ENCODE assay signal across 8 mouse cellular contexts in the genomic region with DNA sequence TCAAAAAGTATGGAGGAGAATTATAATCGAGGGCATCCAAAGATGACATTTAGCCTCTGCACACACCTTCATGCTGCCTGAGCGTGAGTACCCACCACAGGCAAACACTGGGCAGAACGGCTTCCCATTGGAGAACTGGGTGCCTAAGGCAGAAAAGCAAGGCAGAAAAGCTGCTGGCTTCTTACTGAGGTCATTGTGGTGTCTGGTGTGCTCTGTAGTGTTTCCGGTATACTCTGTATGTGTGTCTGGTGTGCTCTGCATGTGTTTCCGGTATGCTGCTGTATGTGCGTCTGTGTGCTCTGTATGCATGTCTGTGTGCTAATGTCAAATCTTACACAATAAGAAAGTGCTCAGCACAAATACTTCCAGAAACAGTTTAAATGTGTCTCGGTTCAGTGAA.
DNase-seq lines count a peak whose midpoint lies in the region; ATAC-seq and TF ChIP-seq lines count a peak whose summit lies in the region.

No protein-coding gene starts in this region.

- no peak for DNase-seq in forebrain, embryonic 14.5 days (ENCODE audit: low spot score)
- no peak for DNase-seq in kidney, postnatal 0 days (ENCODE audit: low spot score)
- no peak for DNase-seq in kidney, postnatal 4 days
- DNase-seq in induced T-regulatory cell, adult 2 months (ENCODE audit: low read depth) = peak; percentile 83
- no peak for DNase-seq in layer of hippocampus, postnatal 14 days (ENCODE audit: low spot score in 2 of 2)

- WGBS in forebrain, embryonic 14.5 days = 88% methylated on average over 7 of the region's 7 CpGs
- 83% methylated on average over 7 of the region's 7 CpGs for WGBS in forebrain, embryonic 16.5 days
- WGBS in kidney, postnatal 0 days = 74% methylated on average over 7 of the region's 7 CpGs
- WGBS in stomach, embryonic 16.5 days = 84% methylated on average over 7 of the region's 7 CpGs
- 69% methylated on average over 7 of the region's 7 CpGs for WGBS in hindbrain, embryonic 16.5 days

- H3K27me3 ChIP-seq in forebrain, embryonic 14.5 days (replicated peaks; ENCODE audit: control insufficient read depth, insufficient read depth, low read length) = no peaks in the 10 kb centered on the region
- H3K27me3 ChIP-seq in forebrain, embryonic 16.5 days (replicated peaks; ENCODE audit: control insufficient read depth, insufficient read depth, low read length) = no peaks in the 10 kb centered on the region
- H3K27me3 ChIP-seq in kidney, postnatal 0 days (ENCODE audit: insufficient read depth, low read length) = no peaks in the 10 kb centered on the region
- H3K27me3 ChIP-seq in stomach, embryonic 16.5 days (ENCODE audit: control insufficient read depth, insufficient read depth, low read length) = no peaks in the 10 kb centered on the region
- H3K27me3 ChIP-seq in hindbrain, embryonic 16.5 days (replicated peaks; ENCODE audit: control insufficient read depth, insufficient read depth, low read length) = no peaks in the 10 kb centered on the region

- H3K4me3 ChIP-seq in forebrain, embryonic 14.5 days (ENCODE audit: low read depth, low read length) = no peak overlapping the region
- H3K4me3 ChIP-seq in forebrain, embryonic 16.5 days (replicated peaks; ENCODE audit: low read length) = no peak overlapping the region
- H3K4me3 ChIP-seq in kidney, postnatal 0 days (replicated peaks; ENCODE audit: low read depth, low read length) = no peak overlapping the region
- H3K4me3 ChIP-seq in stomach, embryonic 16.5 days (replicated peaks; ENCODE audit: low read length) = no peak overlapping the region
- H3K4me3 ChIP-seq in hindbrain, embryonic 16.5 days (ENCODE audit: low read length) = no peak overlapping the region

- peaks cover 11% of the 10 kb centered on the region for H3K4me1 ChIP-seq in forebrain, embryonic 14.5 days (ENCODE audit: control insufficient read depth, insufficient read depth, low read length)
- H3K4me1 ChIP-seq in forebrain, embryonic 16.5 days (replicated peaks; ENCODE audit: control insufficient read depth, insufficient read depth, low read length) = peaks cover 11% of the 10 kb centered on the region
- H3K4me1 ChIP-seq in kidney, postnatal 0 days (replicated peaks; ENCODE audit: insufficient read depth, low read length) = peaks cover 26% of the 10 kb centered on the region
- peaks cover 30% of the 10 kb centered on the region for H3K4me1 ChIP-seq in stomach, embryonic 16.5 days (ENCODE audit: control insufficient read depth, insufficient read depth, low read length)
- peaks cover 9% of the 10 kb centered on the region; the same call in 1 of the 2 replicates for H3K4me1 ChIP-seq in hindbrain, embryonic 16.5 days (ENCODE audit: control insufficient read depth, insufficient read depth, low read depth, low read length)

- H3K9me3 ChIP-seq in forebrain, embryonic 14.5 days (replicated peaks; ENCODE audit: control insufficient read depth, low read length) = no peaks in the 10 kb centered on the region
- no peaks in the 10 kb centered on the region for H3K9me3 ChIP-seq in forebrain, embryonic 16.5 days (ENCODE audit: control insufficient read depth, low read length)
- no peaks in the 10 kb centered on the region for H3K9me3 ChIP-seq in kidney, postnatal 0 days (replicated peaks; ENCODE audit: low read length)
- H3K9me3 ChIP-seq in stomach, embryonic 16.5 days (replicated peaks; ENCODE audit: control insufficient read depth, low read length) = no peaks in the 10 kb centered on the region
- H3K9me3 ChIP-seq in hindbrain, embryonic 16.5 days (ENCODE audit: control insufficient read depth, low read length) = no peaks in the 10 kb centered on the region

- H3K4me2 ChIP-seq in forebrain, embryonic 14.5 days (ENCODE audit: low read length) = no peak overlapping the region
- H3K4me2 ChIP-seq in forebrain, embryonic 16.5 days (ENCODE audit: low read length) = no peak overlapping the region
- H3K4me2 ChIP-seq in kidney, postnatal 0 days (ENCODE audit: low read length) = no peak overlapping the region
- H3K4me2 ChIP-seq in stomach, embryonic 16.5 days (ENCODE audit: low read depth, low read length) = no peak overlapping the region
- H3K4me2 ChIP-seq in hindbrain, embryonic 16.5 days (ENCODE audit: low read length) = no peak overlapping the region

- 0 out of 2 replicates have a peak, but pooled peaks have one; percentile 4 for ATAC-seq in forebrain, embryonic 14.5 days
- no peak for ATAC-seq in forebrain, embryonic 16.5 days
- ATAC-seq in kidney, postnatal 0 days (replicated peaks; ENCODE audit: low FRiP score, low read depth) = no peak
- no peak for ATAC-seq in stomach, embryonic 16.5 days (ENCODE audit: insufficient read depth, low FRiP score)
- no peak for ATAC-seq in hindbrain, embryonic 16.5 days

- H3K36me3 ChIP-seq in forebrain, embryonic 14.5 days (ENCODE audit: control insufficient read depth, insufficient read depth, low read length) = no peaks in the 10 kb centered on the region
- H3K36me3 ChIP-seq in forebrain, embryonic 16.5 days (ENCODE audit: control insufficient read depth, insufficient read depth) = no peaks in the 10 kb centered on the region
- H3K36me3 ChIP-seq in kidney, postnatal 0 days (ENCODE audit: insufficient read depth, low read length) = no peaks in the 10 kb centered on the region
- H3K36me3 ChIP-seq in stomach, embryonic 16.5 days (ENCODE audit: control insufficient read depth, insufficient read depth, low read length) = no peaks in the 10 kb centered on the region
- H3K36me3 ChIP-seq in hindbrain, embryonic 16.5 days (ENCODE audit: control insufficient read depth, insufficient read depth, low read length) = no peaks in the 10 kb centered on the region

- TF ChIP-seq CTCF in kidney, postnatal 0 days (IDR thresholded peaks at IDR 0.05; ENCODE audit: low read depth) = no peak

- no peak overlapping the region for H3K9ac ChIP-seq in forebrain, embryonic 14.5 days (ENCODE audit: low read length)
- H3K9ac ChIP-seq in forebrain, embryonic 16.5 days (replicated peaks; ENCODE audit: low read depth, low read length) = no peak overlapping the region
- H3K9ac ChIP-seq in kidney, postnatal 0 days (ENCODE audit: low read depth, low read length) = no peak overlapping the region
- no peak overlapping the region for H3K9ac ChIP-seq in stomach, embryonic 16.5 days (ENCODE audit: low read length)
- no peak overlapping the region for H3K9ac ChIP-seq in hindbrain, embryonic 16.5 days (ENCODE audit: low read depth, low read length)

- H3K27ac ChIP-seq in forebrain, embryonic 14.5 days (ENCODE audit: low read depth, low read length) = no peak overlapping the region; the same call in 1 of the 2 replicates
- no peak overlapping the region for H3K27ac ChIP-seq in forebrain, embryonic 16.5 days (ENCODE audit: low read length)
- peak overlapping the region; percentile 6; the same call in 1 of the 2 replicates for H3K27ac ChIP-seq in kidney, postnatal 0 days
- H3K27ac ChIP-seq in stomach, embryonic 16.5 days (ENCODE audit: low read length) = peak overlapping the region; percentile 37
- H3K27ac ChIP-seq in hindbrain, embryonic 16.5 days (ENCODE audit: low read depth, low read length) = no peak overlapping the region

Comparison
In these comparisons a context has a peak if more than half of its experiments do, and no peak if none do; other contexts are left out.
1. H3K27ac ChIP-seq: peak in kidney, postnatal 0 days (single experiment) and stomach, embryonic 16.5 days (single experiment); none in forebrain, embryonic 14.5 days (single experiment), forebrain, embryonic 16.5 days (single experiment) and hindbrain, embryonic 16.5 days (single experiment).